Mouse (Mus musculus): ENCODE data around the gene Arid5b. TPM values are rescaled to one million over a fixed set of nuclear protein-coding genes. Genes with fewer than 3 reads are reported as not detected.

The Arid5b gene
- total and polyA plus RNA-seq, 2 experiments from 2014 or later, result 11.4 to 14.5 TPM

- TF ChIP-seq EP300 (IDR thresholded peaks at IDR 0.05; ENCODE audit: low read depth) (no peak), CTCF (IDR thresholded peaks at IDR 0.05; ENCODE audit: low read depth) (no peak)
- 74% methylated on average over 11 of the region's 11 CpGs for WGBS
- Histone ChIP-seq H3K9me3 (replicated peaks; ENCODE audit: control insufficient read depth, low read length) (no peaks in the 10 kb centered on the region), H3K9ac (replicated peaks; ENCODE audit: low read depth, low read length) (peak overlapping the region; percentile 81; the same call in 1 of the 2 replicates), H3K4me1 (ENCODE audit: control insufficient read depth, insufficient read depth) (peaks cover 43% of the 10 kb centered on the region), H3K27me3 (ENCODE audit: control insufficient read depth, insufficient read depth, low read length) (no peaks in the 10 kb centered on the region), H3K36me3 (replicated peaks; ENCODE audit: control insufficient read depth, insufficient read depth, low read length) (peaks cover 17% of the 10 kb centered on the region), H3K4me3 (ENCODE audit: low read depth, low read length) (peak overlapping the region; percentile 71; the same call in 1 of the 2 replicates), H3K4me2 (ENCODE audit: low read depth, low read length) (peak overlapping the region; percentile 64), H3K27ac (ENCODE audit: low read depth) (peak overlapping the region; percentile 97)
- DNase-seq (ENCODE audit: low spot score) (no peak), ATAC-seq (ENCODE audit: insufficient read depth, low read depth) (no peak)
Observed at GRCm38 (mm10) chr10:68137151-68137833, 141.2 kb downstream of the Arid5b start.

- Histone ChIP-seq H3K4me2 (ENCODE audit: low read depth, low read length) (peak overlapping the region; percentile 64), H3K4me3 (ENCODE audit: low read depth, low read length) (peak overlapping the region; percentile 71), H3K9me3 (replicated peaks; ENCODE audit: control insufficient read depth, low read length) (no peaks in the 10 kb centered on the region), H3K27me3 (ENCODE audit: control insufficient read depth, insufficient read depth, low read length) (no peaks in the 10 kb centered on the region), H3K36me3 (replicated peaks; ENCODE audit: control insufficient read depth, insufficient read depth, low read length) (peaks cover 23% of the 10 kb centered on the region), H3K4me1 (ENCODE audit: control insufficient read depth, insufficient read depth) (peaks cover 49% of the 10 kb centered on the region), H3K27ac (ENCODE audit: low read depth) (peak overlapping the region; percentile 97), H3K9ac (replicated peaks; ENCODE audit: low read depth, low read length) (peak overlapping the region; percentile 81)
- no peak for TF ChIP-seq CTCF (IDR thresholded peaks at IDR 0.05; ENCODE audit: low read depth)
- no peak for TF ChIP-seq EP300 (IDR thresholded peaks at IDR 0.05; ENCODE audit: low read depth)
- DNase-seq (ENCODE audit: low spot score), result peak; percentile 91
- 2% methylated on average over 18 of the region's 18 CpGs for WGBS
- peak; percentile 95 for ATAC-seq (ENCODE audit: insufficient read depth, low read depth)
Observed at GRCm38 (mm10) chr10:68136480-68137083, 142.0 kb downstream of the Arid5b start.

- ATAC-seq (ENCODE audit: insufficient read depth, low read depth), result no peak
- peaks cover 53% of the 10 kb centered on the region for H3K4me1 ChIP-seq (ENCODE audit: control insufficient read depth, insufficient read depth)
- peak overlapping the region; percentile 81 for H3K9ac ChIP-seq (replicated peaks; ENCODE audit: low read depth, low read length)
- no peaks in the 10 kb centered on the region for H3K9me3 ChIP-seq (replicated peaks; ENCODE audit: control insufficient read depth, low read length)
- no peaks in the 10 kb centered on the region for H3K27me3 ChIP-seq (ENCODE audit: control insufficient read depth, insufficient read depth, low read length)
- H3K4me3 ChIP-seq (ENCODE audit: low read depth, low read length), result peak overlapping the region; percentile 71
- TF ChIP-seq CTCF (IDR thresholded peaks at IDR 0.05; ENCODE audit: low read depth) (no peak), EP300 (IDR thresholded peaks at IDR 0.05; ENCODE audit: low read depth) (no peak)
- peak overlapping the region; percentile 97 for H3K27ac ChIP-seq (ENCODE audit: low read depth)
- WGBS, result 3% methylated on average over 9 of the region's 9 CpGs
- H3K4me2 ChIP-seq (ENCODE audit: low read depth, low read length), result peak overlapping the region; percentile 64
- peaks cover 28% of the 10 kb centered on the region for H3K36me3 ChIP-seq (replicated peaks; ENCODE audit: control insufficient read depth, insufficient read depth, low read length)
- DNase-seq (ENCODE audit: low spot score), result peak; percentile 60
Observed at GRCm38 (mm10) chr10:68136051-68136450, 142.5 kb downstream of the Arid5b start.

- DNase-seq (ENCODE audit: low spot score), result no peak
- H3K9me3 ChIP-seq (replicated peaks; ENCODE audit: control insufficient read depth, low read length), result no peaks in the 10 kb centered on the region
- peaks cover 57% of the 10 kb centered on the region for H3K4me1 ChIP-seq (ENCODE audit: control insufficient read depth, insufficient read depth)
- H3K4me3 ChIP-seq (ENCODE audit: low read depth, low read length), result peak overlapping the region; percentile 71
- H3K9ac ChIP-seq (replicated peaks; ENCODE audit: low read depth, low read length), result peak overlapping the region; percentile 81
- peak overlapping the region; percentile 97 for H3K27ac ChIP-seq (ENCODE audit: low read depth)
- 6% methylated on average over 4 of the region's 4 CpGs for WGBS
- no peak for ATAC-seq (ENCODE audit: insufficient read depth, low read depth)
- peaks cover 31% of the 10 kb centered on the region for H3K36me3 ChIP-seq (replicated peaks; ENCODE audit: control insufficient read depth, insufficient read depth, low read length)
- TF ChIP-seq CTCF (IDR thresholded peaks at IDR 0.05; ENCODE audit: low read depth) (no peak), EP300 (IDR thresholded peaks at IDR 0.05; ENCODE audit: low read depth) (no peak)
- no peaks in the 10 kb centered on the region for H3K27me3 ChIP-seq (ENCODE audit: control insufficient read depth, insufficient read depth, low read length)
- H3K4me2 ChIP-seq (ENCODE audit: low read depth, low read length), result peak overlapping the region; percentile 64
Observed at GRCm38 (mm10) chr10:68135416-68135815, 143.1 kb downstream of the Arid5b start.

DNA sequence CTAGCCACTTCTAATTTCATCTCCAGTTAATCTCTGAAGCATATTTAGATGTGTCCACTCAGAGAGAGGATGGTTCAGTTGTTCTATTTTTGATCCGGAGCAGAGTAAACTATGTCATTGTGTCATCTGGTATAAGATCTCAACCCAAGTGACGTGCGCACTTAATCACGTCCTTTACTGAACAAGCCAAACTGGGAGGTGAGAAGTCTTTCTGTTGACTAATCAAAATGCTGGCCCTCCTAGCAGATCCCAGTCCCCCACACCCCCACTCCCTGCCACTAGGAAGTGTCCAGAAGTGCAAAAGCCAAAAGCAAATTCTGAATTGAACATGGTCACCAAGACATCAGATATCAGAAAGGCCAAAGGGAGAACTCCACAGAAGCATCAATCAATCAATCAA lies 144.0 kb downstream of the Arid5b start:
- ATAC-seq (ENCODE audit: insufficient read depth, low read depth) (no peak), DNase-seq (ENCODE audit: low spot score) (no peak)
- TF ChIP-seq CTCF (IDR thresholded peaks at IDR 0.05; ENCODE audit: low read depth) (no peak), EP300 (IDR thresholded peaks at IDR 0.05; ENCODE audit: low read depth) (no peak)
- H3K4me3 ChIP-seq (ENCODE audit: low read depth, low read length), result peak overlapping the region; percentile 71
- peak overlapping the region; percentile 81 for H3K9ac ChIP-seq (replicated peaks; ENCODE audit: low read depth, low read length)
- H3K4me1 ChIP-seq (ENCODE audit: control insufficient read depth, insufficient read depth), result peaks cover 59% of the 10 kb centered on the region
- no peaks in the 10 kb centered on the region for H3K27me3 ChIP-seq (ENCODE audit: control insufficient read depth, insufficient read depth, low read length)
- 25% methylated on average over 4 of the region's 4 CpGs for WGBS
- H3K4me2 ChIP-seq (ENCODE audit: low read depth, low read length), result peak overlapping the region; percentile 64
- H3K9me3 ChIP-seq (replicated peaks; ENCODE audit: control insufficient read depth, low read length), result no peaks in the 10 kb centered on the region
- peak overlapping the region; percentile 97 for H3K27ac ChIP-seq (ENCODE audit: low read depth)
- H3K36me3 ChIP-seq (replicated peaks; ENCODE audit: control insufficient read depth, insufficient read depth, low read length), result peaks cover 31% of the 10 kb centered on the region

All from heart, postnatal 0 days (tissue).